Mouse (Mus musculus): ENCODE measurements at regions not wholly inside any gene's neighbourhood (a gene's known extent, or its start where the extent isn't known, plus 50 kb on each side); places are given as distances from the start of the nearest gene placed in this dataset.
"Not testable (repeated sequence)": the region's sequence is repeated elsewhere in the genome, so short reads cannot be mapped to it uniquely, and the experiment has no call there.

- DNase-seq (ENCODE audit: low spot score in 2 of 2) = no peak
Measured at GRCm38 (mm10) chr9:32940919-32941767, 305.1 kb downstream of the Ets1 start.

DNA sequence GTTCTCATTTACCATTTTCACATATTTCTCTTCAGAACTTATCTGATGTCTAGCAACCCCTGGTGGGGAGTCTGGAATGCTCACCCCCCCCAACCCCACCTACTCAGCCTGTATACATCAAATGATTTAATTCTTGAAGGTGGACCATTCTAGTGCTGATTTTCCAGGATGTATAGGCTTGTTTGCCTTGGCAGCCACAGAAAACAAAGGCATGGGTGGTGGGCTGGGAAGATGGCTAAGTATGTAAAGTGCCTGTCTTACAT is 305.7 kb downstream of the Ets1 start:
- DNase-seq (ENCODE audit: low spot score in 2 of 2) = no peak

GRCm38 (mm10) chr9:32947221-32947620 is 311.2 kb downstream of the Ets1 start:
- DNase-seq (ENCODE audit: low spot score in 2 of 2) = no peak

- no peak for DNase-seq (ENCODE audit: low spot score in 2 of 2)
Measured at GRCm38 (mm10) chr9:32949036-32949435, 313.0 kb downstream of the Ets1 start.

DNA sequence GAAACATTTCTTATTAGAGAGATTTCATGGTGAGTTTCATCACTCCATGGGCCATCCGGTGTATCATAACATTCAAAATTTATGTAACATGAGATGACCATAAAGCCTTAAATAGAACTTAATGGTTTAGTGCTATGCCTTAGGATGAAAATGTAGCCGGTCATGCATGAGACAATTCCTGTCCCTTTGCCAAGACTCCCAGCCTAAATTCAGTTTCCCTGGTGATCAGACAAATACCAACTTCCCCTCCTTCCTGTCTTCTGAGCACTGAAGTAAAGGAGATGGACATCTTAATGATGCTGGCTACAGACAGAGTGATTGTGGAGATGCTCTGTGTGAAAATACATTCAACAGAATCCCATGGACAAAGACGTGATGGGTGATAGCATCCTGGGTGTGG is 322.7 kb downstream of the Ets1 start:
- no peak for DNase-seq (ENCODE audit: low spot score in 2 of 2)

DNA sequence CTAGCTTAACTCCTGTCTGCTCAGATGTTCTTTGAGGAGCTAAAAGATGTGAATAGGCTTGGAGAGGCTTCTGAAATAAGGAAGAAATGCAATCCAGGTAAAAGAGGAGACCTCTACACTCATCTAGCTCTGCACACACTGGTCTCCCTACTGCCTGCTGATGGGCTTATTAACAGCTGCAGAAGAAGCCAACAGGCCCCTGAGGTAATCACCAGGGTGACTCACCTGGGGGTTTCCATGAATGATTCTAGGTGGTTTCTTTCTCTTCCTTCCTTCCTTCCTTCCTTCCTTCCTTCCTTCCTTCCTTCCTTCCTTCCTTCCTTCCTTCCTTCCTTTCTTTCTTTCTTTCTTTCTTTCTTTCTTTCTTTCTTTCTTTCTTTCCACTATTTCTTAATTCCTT is 323.4 kb downstream of the Ets1 start:
- not testable (repeated sequence) for DNase-seq (ENCODE audit: low spot score in 2 of 2)

DNA sequence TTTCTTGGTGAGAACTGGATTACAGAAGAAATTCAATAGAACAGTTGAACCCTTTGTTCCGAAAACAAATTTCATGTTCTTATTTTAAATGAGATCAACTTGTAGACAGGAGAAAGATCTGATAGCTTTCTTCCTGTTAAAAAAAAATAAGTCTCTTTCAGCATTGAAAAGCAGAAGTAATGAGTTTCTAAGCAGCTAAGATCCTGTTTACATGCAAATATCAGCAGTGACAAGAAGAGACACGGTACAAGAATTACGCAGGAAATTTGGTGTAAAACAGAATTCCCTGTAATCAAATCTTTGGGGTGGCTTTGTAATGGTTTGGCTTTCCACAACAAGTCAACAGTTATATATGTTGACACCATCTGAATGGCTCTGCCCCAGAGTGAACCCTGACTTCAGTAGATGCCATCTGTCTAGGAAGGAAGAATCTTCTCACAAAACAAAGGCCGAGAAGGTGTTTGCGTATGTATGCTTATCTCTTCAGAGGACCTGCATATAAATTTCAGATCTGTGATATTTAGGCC is 326.7 kb downstream of the Ets1 start:
- no peak for DNase-seq (ENCODE audit: low spot score in 2 of 2)

- DNase-seq (ENCODE audit: low spot score in 2 of 2) = no peak
Measured at GRCm38 (mm10) chr9:32968446-32968845, 332.4 kb downstream of the Ets1 start.

- DNase-seq (ENCODE audit: low spot score in 2 of 2) = no peak
Measured at GRCm38 (mm10) chr9:32971421-32971820, 335.4 kb downstream of the Ets1 start.

DNA sequence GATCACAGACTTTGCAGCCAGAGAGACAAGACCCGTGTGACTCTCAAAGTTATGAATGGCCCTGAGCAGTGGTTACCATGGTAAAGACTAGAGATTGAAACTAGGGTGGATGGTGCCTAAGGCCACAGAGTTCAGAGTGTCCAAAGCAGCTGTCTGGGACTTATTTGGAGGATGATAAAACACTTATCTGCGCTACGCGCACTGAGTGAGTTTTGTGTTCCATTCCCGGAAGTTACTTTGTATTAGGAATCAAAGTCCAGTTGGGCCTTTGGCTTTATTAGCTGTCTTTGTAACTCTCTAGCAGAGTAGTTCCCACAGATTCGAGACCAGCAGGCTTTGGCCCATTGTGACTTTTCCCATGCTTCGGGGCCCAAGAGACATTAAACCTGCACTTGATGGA is 335.9 kb downstream of the Ets1 start:
- DNase-seq (ENCODE audit: low spot score in 2 of 2) = no peak

DNA sequence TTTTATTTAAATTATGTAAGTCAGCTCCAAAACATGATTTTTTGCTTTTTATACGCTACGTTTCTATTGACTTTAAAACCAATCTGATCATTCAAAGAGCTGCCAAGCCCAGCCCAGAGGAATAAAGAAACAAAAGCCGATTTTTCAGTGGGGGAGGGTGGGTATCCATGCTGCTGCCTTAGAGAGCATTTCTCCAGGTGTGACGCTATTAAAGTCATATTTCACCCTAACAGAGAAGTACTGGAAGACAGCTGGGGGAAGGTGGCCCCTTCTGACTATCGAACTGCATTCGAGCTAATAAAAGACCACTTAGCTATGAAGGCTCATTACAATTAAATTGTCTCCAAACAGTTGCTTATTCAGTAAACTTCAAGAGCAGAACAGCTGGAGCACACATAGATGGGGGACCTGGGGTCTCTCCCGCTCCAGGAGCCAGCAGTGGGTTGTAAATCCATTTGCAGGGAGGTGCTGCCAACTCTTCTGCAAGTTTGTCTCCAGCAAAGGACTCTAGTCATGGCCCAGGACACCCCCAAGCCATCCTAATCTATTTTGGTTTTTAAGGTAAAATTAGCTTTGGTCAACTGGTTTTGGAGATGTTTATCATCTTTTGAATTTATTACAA is 336.5 kb downstream of the Ets1 start:
- DNase-seq (ENCODE audit: low spot score in 2 of 2) = no peak

DNA sequence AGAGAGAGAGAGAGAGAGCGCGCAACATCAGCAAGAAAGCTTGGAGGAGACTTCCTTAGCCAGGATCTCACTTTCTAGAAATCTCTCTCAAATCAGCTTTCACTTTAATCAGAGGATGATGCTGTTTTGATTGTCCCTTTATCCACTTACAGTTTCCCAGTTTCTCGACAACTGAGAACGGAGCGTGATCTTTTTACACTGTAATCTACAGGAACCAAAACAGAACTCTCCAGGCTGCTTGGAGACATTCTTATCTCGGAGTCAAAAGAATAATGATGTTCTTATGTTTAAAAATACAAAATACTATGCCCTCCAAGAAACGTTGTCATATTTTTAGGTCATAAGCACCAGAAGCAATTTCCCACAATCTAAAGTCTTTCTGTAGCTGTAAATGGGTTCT is 341.7 kb downstream of the Ets1 start:
- no peak for DNase-seq (ENCODE audit: low spot score in 2 of 2)

DNA sequence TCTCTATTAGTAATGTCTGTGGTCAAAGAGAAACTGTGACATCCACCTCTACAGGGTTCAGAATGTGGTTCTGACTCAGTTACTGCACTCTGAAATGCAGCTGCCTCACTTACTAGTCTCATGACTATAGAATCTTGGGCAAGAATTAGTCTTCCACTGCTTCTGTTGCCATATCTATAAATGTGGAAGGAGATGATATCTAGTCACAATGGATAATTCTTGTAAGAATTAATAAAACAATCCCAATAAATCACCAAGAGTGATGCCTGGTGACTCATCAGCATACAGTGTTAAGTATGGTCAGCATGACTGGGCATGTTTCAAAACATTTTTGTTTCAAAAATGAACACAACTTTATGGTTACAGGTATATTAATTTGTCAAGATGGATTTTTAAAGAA is 344.8 kb downstream of the Ets1 start:
- no peak for DNase-seq (ENCODE audit: low spot score in 2 of 2)

DNA sequence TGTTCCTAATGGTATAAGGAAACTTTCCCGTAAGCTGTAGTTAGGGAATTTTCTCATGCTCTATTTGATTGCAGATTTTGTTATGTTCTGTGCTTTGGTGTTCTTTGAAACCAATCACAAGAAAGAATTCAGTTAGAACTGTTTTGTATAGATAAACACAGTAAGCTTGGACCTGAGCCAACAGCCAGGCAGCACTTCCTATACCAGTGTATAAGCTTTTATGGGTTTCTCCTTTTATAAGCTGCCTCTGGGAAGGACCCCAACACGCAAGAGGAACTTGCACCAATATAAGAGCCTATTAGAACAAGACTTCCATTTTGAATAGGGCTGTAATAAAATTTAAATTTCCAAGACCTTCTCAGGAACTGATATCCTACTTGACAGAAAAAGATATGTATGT is 347.2 kb downstream of the Ets1 start:
- no peak for DNase-seq (ENCODE audit: low spot score in 2 of 2)

DNA sequence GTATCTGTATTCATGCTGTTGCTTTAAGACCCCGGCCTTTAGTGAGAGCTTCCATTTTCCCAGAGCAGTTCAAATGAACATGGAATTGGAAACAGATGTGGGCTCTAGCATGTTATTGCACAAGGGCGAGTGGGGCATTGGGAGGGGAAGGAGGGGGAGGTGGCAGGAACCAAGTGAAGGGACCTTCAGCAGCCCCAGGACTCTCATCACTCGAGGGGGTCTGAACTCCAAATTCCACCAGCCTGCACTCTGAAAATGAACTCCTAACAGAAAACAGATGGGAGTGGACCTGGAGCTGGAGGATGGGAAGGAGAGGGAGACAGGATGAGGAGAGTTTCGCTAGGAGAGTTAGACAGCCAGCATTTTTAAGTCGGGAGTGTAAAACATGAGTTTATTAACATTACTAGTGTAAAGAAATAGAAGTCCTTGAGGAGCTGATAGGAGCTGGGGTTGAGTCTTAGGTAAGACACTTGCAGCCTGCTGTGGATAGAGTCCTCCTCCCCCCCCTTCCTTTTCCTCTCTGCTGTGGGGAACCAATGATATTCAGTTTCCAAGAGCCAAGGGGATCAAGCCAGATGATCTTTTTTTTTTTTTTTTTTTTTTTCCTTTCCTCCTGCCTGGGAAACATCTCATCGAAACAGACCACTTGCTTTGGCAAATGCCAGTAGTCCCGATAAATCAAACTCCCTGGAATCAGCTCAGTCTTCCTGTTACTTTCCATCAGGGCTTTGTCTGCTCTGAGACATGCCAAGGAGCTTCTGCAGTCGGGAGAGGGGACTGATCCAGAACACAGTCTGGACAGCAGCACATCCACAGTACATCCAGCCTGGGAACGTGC is 351.0 kb downstream of the Ets1 start:
- peak in 1 of 2 experiments; percentile 14 for DNase-seq (ENCODE audit: low spot score in 2 of 2)

DNA sequence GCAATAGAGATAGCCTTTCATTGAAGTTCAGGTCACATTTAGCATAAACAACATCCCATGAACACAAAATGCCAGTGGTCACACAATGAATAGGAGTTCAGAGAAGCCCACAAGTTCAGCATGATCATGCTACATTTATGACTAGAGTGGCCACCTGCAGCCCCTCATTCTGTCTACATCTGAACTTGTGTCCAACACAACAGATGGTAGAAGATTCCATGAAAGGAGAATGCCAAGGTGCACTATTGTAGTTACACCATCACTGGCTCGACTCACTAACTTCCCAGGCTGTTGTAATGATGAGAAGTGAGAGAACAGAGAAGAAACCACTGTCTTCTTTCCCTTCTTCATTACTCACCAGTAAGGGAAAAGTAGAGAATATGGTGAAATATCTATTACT is 353.0 kb downstream of the Ets1 start:
- no peak for DNase-seq (ENCODE audit: low spot score in 2 of 2)

- DNase-seq (ENCODE audit: low spot score in 2 of 2) = no peak
Measured at GRCm38 (mm10) chr9:32998323-32998722, 362.3 kb downstream of the Ets1 start.

- peak in 1 of 2 experiments; percentile 13 for DNase-seq (ENCODE audit: low spot score in 2 of 2)
Measured at GRCm38 (mm10) chr9:33000691-33001164, 364.7 kb downstream of the Ets1 start.

- DNase-seq (ENCODE audit: low spot score in 2 of 2) = no peak
Measured at GRCm38 (mm10) chr9:33001165-33001949, 365.3 kb downstream of the Ets1 start.

DNA sequence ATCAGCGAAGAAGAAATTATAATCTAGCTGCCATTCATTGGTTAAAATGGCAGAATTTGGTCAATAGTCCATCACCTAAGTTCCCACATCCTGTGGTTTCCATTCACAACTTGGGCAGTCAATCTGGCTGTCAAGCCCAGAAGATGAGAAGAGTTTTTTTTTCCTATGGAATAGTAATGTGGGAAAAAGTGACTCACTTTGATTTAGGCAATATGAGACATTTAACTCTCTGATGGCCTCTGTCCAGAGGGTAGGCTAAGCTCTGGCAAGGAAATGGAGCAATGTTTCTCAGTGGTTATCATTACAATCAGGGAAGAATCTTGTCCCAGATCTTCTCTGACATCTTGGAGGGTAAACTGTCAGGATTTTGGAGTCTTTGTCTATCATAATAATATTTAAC is 367.9 kb downstream of the Ets1 start:
- DNase-seq (ENCODE audit: low spot score in 2 of 2) = no peak

GRCm38 (mm10) chr9:33004536-33004935 is 368.5 kb downstream of the Ets1 start:
- no peak for DNase-seq (ENCODE audit: low spot score in 2 of 2)
